In genomic region chr19:44410269-44410992, GRCm38 (mm10) we compare ENCODE assay signal across 13 mouse cellular contexts.
"Had no signal": no experiment of that assay in that cellular context is flagged by ENCODE, and none has a peak within 500 bp of the region (broad histone marks: within the 10 kb centered on the region; RNA-seq: fewer than 3 reads in every experiment).

No protein-coding gene starts in this region.

- DNase-seq: kidney, adult 18-20 months; kidney, adult 9 months; kidney, postnatal 14 days; kidney, postnatal 4 days; liver, embryonic 13.5 days; midbrain, embryonic 14.5 days; right cerebral cortex, postnatal 14 days; right cerebral cortex, postnatal 4 days; thymus, postnatal 25 days had no signal

- H3K4me2 ChIP-seq: liver, embryonic 13.5 days; midbrain, embryonic 11.5 days had no signal

- H3K27ac ChIP-seq: liver, embryonic 13.5 days; stomach, postnatal 0 days had no signal

- H3K36me3 ChIP-seq: liver, embryonic 13.5 days had no signal

- H3K9ac ChIP-seq: liver, embryonic 13.5 days had no signal

- H3K9me3 ChIP-seq: liver, embryonic 13.5 days had no signal

- ATAC-seq: inflammation-experienced regulatory T-cells, adult 6 months; intestine, embryonic 16.5 days had no signal

- H3K4me3 ChIP-seq: liver, embryonic 13.5 days had no signal
